Mouse (Mus musculus) ES-Bruce4 (cell line): Measurements from ENCODE around the gene Pheta1.

Experiments
- CTCF ChIP-seq: IDR thresholded peaks from one replicate; pipeline ENCODE4 v1.8.1; 2011; ENCODE audit warnings: low read depth, low read length
- POLR2A ChIP-seq: IDR thresholded peaks from one replicate; pipeline ENCODE4 v1.8.1; 2011; ENCODE audit warnings: low read length; ENCODE audit not compliant: insufficient read depth

GRCm38 (mm10) chr5:121818401-121818800, 30.4 kb upstream of the Pheta1 start:
- no peak for TF ChIP-seq CTCF
- no peak for TF ChIP-seq POLR2A
